Mouse (Mus musculus) brain, embryonic 14.5 days (tissue): ENCODE results near the gene Mov10l1. TPM values are rescaled to one million over a fixed set of nuclear protein-coding genes. Genes with fewer than 3 reads are reported as not detected.

ENCODE experiments used
- DNase-seq: peaks from one replicate; pipeline ENCODE4 v3.0.0-alpha.2; 2011; ENCODE audit warnings: low read depth
- CTCF ChIP-seq: fragments of 200-500 bp; IDR thresholded peaks from 2 replicates; pipeline ENCODE4 v1.5.1; 2012; ENCODE audit warnings: inconsistent platforms, mild to moderate bottlenecking, moderate library complexity, borderline replicate concordance; ENCODE audit not compliant: insufficient read depth, insufficient read length; ENCODE audit errors: extremely low read depth
- POLR2A ChIP-seq: fragments of 200-500 bp; IDR thresholded peaks from 2 replicates; pipeline ENCODE4 v1.6.1; 2012; ENCODE audit warnings: mild to moderate bottlenecking, inconsistent platforms, borderline replicate concordance; ENCODE audit not compliant: poor library complexity, insufficient read depth, insufficient read length, severe bottlenecking; ENCODE audit errors: extremely low read depth
- polyA plus RNA-seq: library from polyadenylated mRNA; depleted of rRNA; stranded (reverse); fragments of >200 nt; gene quantifications from 2 replicates; pipeline ENCODE4 v1.2.3, GENCODE M21; 2012; rRNA removed

The Mov10l1 gene
- polyA plus RNA-seq, 1 experiment = not detected

GRCm38 (mm10) chr15:89103921-89104320 lies 121.2 kb downstream of the Mov10l1 start:
- no peak for TF ChIP-seq POLR2A
- no peak for TF ChIP-seq CTCF
- DNase-seq = no peak

GRCm38 (mm10) chr15:89104425-89104824 lies 121.7 kb downstream of the Mov10l1 start:
- TF ChIP-seq POLR2A (no peak), CTCF (no peak)
- no peak for DNase-seq

Other genes starting within 250 kb of the Mov10l1 start
- gene Brd1, start 248.7 kb upstream of the Mov10l1 start, polyA plus RNA-seq = 22.7 and 35.9 TPM in 2 replicates
- gene Zbed4, start 231.2 kb upstream of the Mov10l1 start, polyA plus RNA-seq = 16.5 and 25.7 TPM in 2 replicates
- 14.2 and 15.4 TPM in 2 replicates for gene Alg12, start 163.6 kb upstream of the Mov10l1 start, polyA plus RNA-seq
- gene Creld2, start 163.3 kb upstream of the Mov10l1 start, polyA plus RNA-seq = 41.8 and 48.8 TPM in 2 replicates
- 14.7 and 18.5 TPM in 2 replicates for gene Pim3, start 120.7 kb upstream of the Mov10l1 start, polyA plus RNA-seq
- 0.25 and 0.26 TPM in 2 replicates for gene Ttll8, start 28.5 kb upstream of the Mov10l1 start, polyA plus RNA-seq
- 15.1 and 20.5 TPM in 2 replicates for gene Mlc1, start 3.9 kb upstream of the Mov10l1 start, polyA plus RNA-seq
- 14.7 and 24.0 TPM in 2 replicates for gene Panx2, start 76.8 kb downstream of the Mov10l1 start, polyA plus RNA-seq
- gene Trabd, start 92.2 kb downstream of the Mov10l1 start, polyA plus RNA-seq = 36.0 and 40.8 TPM in 2 replicates
- 37.9 and 50.7 TPM in 2 replicates for gene Selenoo, start 106.2 kb downstream of the Mov10l1 start, polyA plus RNA-seq
- 45.9 and 50.3 TPM in 2 replicates for gene Tubgcp6, start 140.2 kb downstream of the Mov10l1 start, polyA plus RNA-seq
- gene Hdac10, start 145.8 kb downstream of the Mov10l1 start, polyA plus RNA-seq = 33.1 and 58.3 TPM in 2 replicates
- gene Mapk12, start 157.8 kb downstream of the Mov10l1 start, polyA plus RNA-seq = 12.8 and 15.5 TPM in 2 replicates
- 61.9 and 75.4 TPM in 2 replicates for gene Mapk11, start 166.7 kb downstream of the Mov10l1 start, polyA plus RNA-seq
- 194 and 213 TPM in 2 replicates for gene Plxnb2, start 197.9 kb downstream of the Mov10l1 start, polyA plus RNA-seq
- gene Dennd6b, start 213.6 kb downstream of the Mov10l1 start, polyA plus RNA-seq = 134 and 196 TPM in 2 replicates
- gene Ppp6r2, start 228.6 kb downstream of the Mov10l1 start, polyA plus RNA-seq = 129 and 168 TPM in 2 replicates